Mouse (Mus musculus) embryonic facial prominence, embryonic 14.5 days (tissue): ENCODE data around the gene M6pr. TPM values are rescaled to one million over a fixed set of nuclear protein-coding genes. Genes with fewer than 3 reads are reported as not detected.

Experiments used
- ATAC-seq: fragments of 200-750 bp; cut with Nextera tagmentation; 2 replicates; pipeline ENCODE4 v1.8.0; 2017; ENCODE audit warnings: low read depth, moderate number of reproducible peaks, moderate TSS enrichment
- DNase-seq: peaks from one replicate; pipeline ENCODE4 v3.0.0-alpha.2; 2015; ENCODE audit warnings: low spot score
- H3K27ac ChIP-seq: fragments of 300-500 bp; sonication (generic); replicated peaks from 2 replicates; pipeline ENCODE4 v1.5.1; 2014; ENCODE audit warnings: low read depth, mild to moderate bottlenecking, low read length, moderate library complexity
- H3K27me3 ChIP-seq: fragments of 300-500 bp; sonication (generic); replicated peaks from 2 replicates; pipeline ENCODE4 v1.6.1; 2014; ENCODE audit warnings: low read length; ENCODE audit not compliant: control insufficient read depth, insufficient read depth
- H3K36me3 ChIP-seq: fragments of 300-500 bp; sonication (generic); 2 replicates; pipeline ENCODE4 v1.6.1; 2014; ENCODE audit warnings: low read length, mixed read lengths; ENCODE audit not compliant: control insufficient read depth, insufficient read depth
- H3K4me1 ChIP-seq: fragments of 300-500 bp; sonication (generic); 2 replicates; pipeline ENCODE4 v1.6.1; 2014; ENCODE audit warnings: antibody characterized with exemption, low read length; ENCODE audit not compliant: control insufficient read depth, insufficient read depth
- H3K4me2 ChIP-seq: fragments of 300-500 bp; sonication (generic); 2 replicates; pipeline ENCODE4 v1.6.1; 2014; ENCODE audit warnings: low read depth, mild to moderate bottlenecking, low read length, moderate library complexity, mixed read lengths
- H3K4me3 ChIP-seq: fragments of 300-500 bp; sonication (generic); 2 replicates; pipeline ENCODE4 v1.5.1; 2014; ENCODE audit warnings: low read depth, mild to moderate bottlenecking, low read length
- H3K9ac ChIP-seq: fragments of 300-500 bp; sonication (generic); 2 replicates; pipeline ENCODE4 v1.6.1; 2014; ENCODE audit warnings: low read depth, mild to moderate bottlenecking, low read length, moderate library complexity, mixed read lengths
- H3K9me3 ChIP-seq: fragments of 300-500 bp; sonication (generic); 2 replicates; pipeline ENCODE4 v1.6.1; 2016; ENCODE audit warnings: low read length; ENCODE audit not compliant: control insufficient read depth
- WGBS: fragments of 180-500 bp; shearing (Covaris S2); extraction: QIAGEN DNeasy Blood & Tissue Kit; methylation state at CpG from one replicate; pipeline ENCODE4 v1.1.7; 2014; 5-methylcytosine and 5-hydroxymethylcytosine counted together
- polyA plus RNA-seq: library from polyadenylated mRNA; unstranded; fragments of >200 nt; fragmentation: Nextera tagmentation; extraction: Ambion mirVana; gene quantifications from 2 replicates; pipeline ENCODE4 v1.2.1, GENCODE M21; 2014

Gene M6pr
- polyA plus RNA-seq, 1 experiment from 2014 or later: 86.8 TPM

- H3K4me2 ChIP-seq: no peak overlapping the region
- no peaks in the 10 kb centered on the region for H3K9me3 ChIP-seq
- H3K27ac ChIP-seq: no peak overlapping the region
- H3K36me3 ChIP-seq: peaks cover 97% of the 10 kb centered on the region
- H3K4me1 ChIP-seq: no peaks in the 10 kb centered on the region
- H3K27me3 ChIP-seq: no peaks in the 10 kb centered on the region
- no peak overlapping the region for H3K9ac ChIP-seq
- ATAC-seq (no peak), DNase-seq (no peak)
- WGBS: 89% methylated on average over 1 of the region's 1 CpGs
- H3K4me3 ChIP-seq: no peak overlapping the region
These were observed 10.2 kb downstream of the M6pr start for GRCm38 (mm10) chr6:122318726-122319125.

GRCm38 (mm10) chr6:122325361-122325975 lies 16.9 kb downstream of the M6pr start:
- DNase-seq (no peak), ATAC-seq (no peak)
- peaks cover 83% of the 10 kb centered on the region for H3K36me3 ChIP-seq
- no peak overlapping the region for H3K4me2 ChIP-seq
- no peak overlapping the region for H3K4me3 ChIP-seq
- no peak overlapping the region for H3K9ac ChIP-seq
- H3K27ac ChIP-seq: no peak overlapping the region
- H3K27me3 ChIP-seq: no peaks in the 10 kb centered on the region
- H3K4me1 ChIP-seq: no peaks in the 10 kb centered on the region
- H3K9me3 ChIP-seq: no peaks in the 10 kb centered on the region
- WGBS: 91% methylated on average over 6 of the region's 6 CpGs

DNA sequence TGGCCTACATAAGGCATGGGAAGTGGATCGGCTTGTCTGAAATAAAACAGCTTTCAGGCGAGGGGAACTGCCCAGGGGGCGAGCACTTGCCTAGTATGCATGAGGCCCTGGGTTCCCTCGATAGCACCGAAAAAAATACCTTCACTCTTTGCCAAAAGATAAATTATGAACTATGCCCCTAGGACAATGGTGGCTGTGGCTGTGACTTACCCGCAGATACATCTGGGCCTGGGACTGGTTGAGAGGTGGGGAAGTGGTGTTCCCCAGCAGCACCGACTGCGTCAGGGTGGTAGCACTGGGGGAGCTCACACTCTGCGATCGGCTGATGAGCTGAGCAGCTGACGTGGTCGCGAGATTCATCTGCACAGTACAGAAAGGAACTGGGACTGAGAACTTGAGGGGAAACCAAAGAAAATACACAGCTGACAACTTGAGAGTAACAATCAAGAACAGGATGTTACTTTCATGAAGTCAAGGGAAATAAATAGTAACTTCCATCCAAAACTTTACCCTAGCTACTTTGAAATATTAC lies 24.6 kb downstream of the M6pr start:
- peaks cover 77% of the 10 kb centered on the region for H3K36me3 ChIP-seq
- 86% methylated on average over 13 of the region's 13 CpGs for WGBS
- no peak for ATAC-seq

DNA sequence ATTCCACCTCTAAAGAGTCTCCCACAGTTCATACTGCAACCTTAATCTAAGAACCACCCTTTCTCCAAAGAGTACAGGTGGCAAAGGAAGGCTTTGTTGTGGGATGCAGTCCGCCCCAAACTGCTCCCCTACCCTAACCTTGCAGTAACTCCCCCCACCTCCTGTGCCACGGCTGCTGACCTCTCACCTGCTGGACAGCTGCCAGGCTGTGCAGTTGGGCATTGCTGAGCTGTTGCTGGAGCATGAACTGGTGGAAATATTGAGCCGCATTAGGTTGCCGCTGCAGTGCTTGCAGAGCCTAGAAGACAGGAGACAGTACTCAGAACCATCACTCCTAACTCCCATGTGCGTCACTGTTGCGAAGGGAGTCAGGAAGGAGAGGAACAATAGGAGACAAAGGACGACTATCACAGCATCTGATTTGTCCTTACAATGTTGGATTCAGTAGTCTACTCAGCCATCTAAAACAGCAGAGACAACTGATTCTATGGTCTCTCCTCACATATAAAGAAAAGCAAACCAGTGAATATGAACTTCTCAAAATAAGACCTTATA lies 26.3 kb downstream of the M6pr start:
- Histone ChIP-seq H3K4me2 (no peak overlapping the region), H3K36me3 (peaks cover 62% of the 10 kb centered on the region), H3K4me3 (no peak overlapping the region), H3K27me3 (no peaks in the 10 kb centered on the region), H3K9me3 (no peaks in the 10 kb centered on the region), H3K9ac (no peak overlapping the region), H3K27ac (no peak overlapping the region), H3K4me1 (peaks cover 9% of the 10 kb centered on the region; the same call in 1 of the 2 replicates)
- no peak for ATAC-seq
- DNase-seq: no peak
- 83% methylated on average over 7 of the region's 7 CpGs for WGBS

More for the DNA sequence above, 24.6 kb downstream of the M6pr start:
- Histone ChIP-seq H3K4me1 (peaks cover 1% of the 10 kb centered on the region; the same call in 1 of the 2 replicates), H3K27ac (no peak overlapping the region), H3K4me2 (no peak overlapping the region), H3K9me3 (no peaks in the 10 kb centered on the region), H3K9ac (no peak overlapping the region), H3K27me3 (no peaks in the 10 kb centered on the region), H3K4me3 (no peak overlapping the region)
- DNase-seq: no peak

DNA sequence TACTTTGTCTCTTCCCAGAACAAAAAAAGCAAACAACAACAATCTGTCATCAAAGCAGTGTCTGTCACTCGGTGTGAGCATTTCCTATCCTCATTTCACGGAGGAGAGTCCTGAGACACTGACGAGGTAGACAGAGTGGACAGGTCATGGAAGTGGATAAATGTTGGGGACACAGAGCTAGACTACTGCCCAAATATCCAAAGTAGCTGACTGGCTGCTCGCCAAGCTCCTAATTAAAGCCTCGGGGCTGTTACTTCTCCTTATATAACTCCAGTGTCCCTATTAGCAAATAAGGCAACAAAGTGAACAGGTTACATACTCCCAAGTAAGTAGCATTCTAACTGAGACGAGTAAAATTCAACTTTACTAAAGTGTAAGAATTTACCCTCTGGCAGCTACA lies 29.0 kb downstream of the M6pr start:
- no peak overlapping the region for H3K4me3 ChIP-seq
- H3K36me3 ChIP-seq: peaks cover 39% of the 10 kb centered on the region
- DNase-seq (no peak), ATAC-seq (no peak)
- H3K9ac ChIP-seq: no peak overlapping the region
- no peak overlapping the region for H3K27ac ChIP-seq
- no peak overlapping the region for H3K4me2 ChIP-seq
- H3K9me3 ChIP-seq: no peaks in the 10 kb centered on the region
- 42% methylated on average over 6 of the region's 6 CpGs for WGBS
- no peaks in the 10 kb centered on the region for H3K27me3 ChIP-seq
- H3K4me1 ChIP-seq: peaks cover 9% of the 10 kb centered on the region; the same call in 1 of the 2 replicates

- WGBS: 1% methylated on average over 29 of the region's 51 CpGs
- H3K27ac ChIP-seq: peak overlapping the region; percentile 98
These were observed 30.6 kb downstream of the M6pr start for GRCm38 (mm10) chr6:122339047-122339647.

GRCm38 (mm10) chr6:122339648-122340341 lies 31.3 kb downstream of the M6pr start:
- H3K27ac ChIP-seq: peak overlapping the region; percentile 98
- H3K4me2 ChIP-seq: peak overlapping the region; percentile 70
- H3K36me3 ChIP-seq: peaks cover 17% of the 10 kb centered on the region
- no peaks in the 10 kb centered on the region for H3K9me3 ChIP-seq
- peak; percentile 95 for DNase-seq
- H3K4me1 ChIP-seq: peaks cover 9% of the 10 kb centered on the region; the same call in 1 of the 2 replicates
- WGBS: under 1% methylated on average over 20 of the region's 71 CpGs
- peak overlapping the region; percentile 73 for H3K4me3 ChIP-seq
- H3K27me3 ChIP-seq: no peaks in the 10 kb centered on the region
- ATAC-seq: peak; percentile 86
- H3K9ac ChIP-seq: peak overlapping the region; percentile 83

More at GRCm38 (mm10) chr6:122339047-122339647, 30.6 kb downstream of the M6pr start:
- peak; percentile 83 for DNase-seq
- peak overlapping the region; percentile 70 for H3K4me2 ChIP-seq
- no peaks in the 10 kb centered on the region for H3K9me3 ChIP-seq
- peaks cover 23% of the 10 kb centered on the region for H3K36me3 ChIP-seq
- no peaks in the 10 kb centered on the region for H3K27me3 ChIP-seq
- ATAC-seq: peak; percentile 79
- H3K4me1 ChIP-seq: peaks cover 9% of the 10 kb centered on the region; the same call in 1 of the 2 replicates
- peak overlapping the region; percentile 83 for H3K9ac ChIP-seq
- peak overlapping the region; percentile 73 for H3K4me3 ChIP-seq

DNA sequence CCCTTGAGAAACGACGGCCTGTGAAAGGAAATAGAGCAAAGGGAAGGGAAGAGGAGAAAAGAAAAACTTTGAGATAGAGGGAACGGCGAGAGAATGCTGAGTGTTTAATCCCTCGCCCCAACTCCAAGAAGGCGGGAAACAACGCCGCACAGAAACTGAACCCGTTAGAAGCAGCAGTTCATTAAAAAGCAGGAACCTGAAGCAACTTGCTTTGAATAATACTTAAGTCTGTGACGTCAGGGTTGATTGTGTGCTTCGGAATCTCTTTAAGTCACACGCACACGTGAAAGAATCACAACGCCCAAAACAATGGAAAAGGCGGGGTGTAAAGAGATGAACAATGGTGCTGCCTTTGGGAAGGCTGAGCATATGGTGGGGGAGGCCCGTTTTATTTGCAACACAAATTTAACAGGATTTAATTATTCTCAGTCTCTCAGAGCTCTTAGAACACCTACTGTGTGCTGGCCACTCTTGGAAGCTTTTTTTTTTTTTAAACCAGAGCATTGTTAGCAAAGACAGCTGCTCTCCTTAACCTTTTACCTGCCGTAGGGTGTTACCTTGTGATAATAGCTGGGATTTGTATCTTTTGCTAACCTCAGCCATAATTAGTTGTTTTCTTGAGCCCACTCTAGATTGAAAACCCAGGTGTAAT lies 32.0 kb downstream of the M6pr start, which contains the start of gene Phc1:
Gene Phc1 (minus strand): TSS at position 213 of the 652 bp plus-strand sequence.
- Histone ChIP-seq H3K9me3 (no peaks in the 10 kb centered on the region), H3K27ac (peak within 1 kb of the TSS; percentile 98), H3K4me3 (peak within 1 kb of the TSS; percentile 73), H3K27me3 (no peaks in the 10 kb centered on the region), H3K4me2 (peak within 1 kb of the TSS; percentile 70), H3K36me3 (peaks cover 12% of the 10 kb centered on the region), H3K4me1 (peaks cover 9% of the 10 kb centered on the region; the same call in 1 of the 2 replicates), H3K9ac (peak within 1 kb of the TSS; percentile 83)
- ATAC-seq: peak; percentile 16; the same call in 1 of the 2 replicates
- 2% methylated on average over 17 of the region's 17 CpGs for WGBS
- DNase-seq: peak; percentile 88
